16 mouse cellular contexts compared by ENCODE assay signal in genomic region chr4:149511221-149511646, GRCm38 (mm10). TPM values are rescaled to one million over a fixed set of nuclear protein-coding genes. Genes with fewer than 3 reads are reported as not detected.
DNase-seq lines count a peak whose midpoint lies in the region; ATAC-seq lines count a peak whose summit lies in the region.
"Had no signal": no experiment of that assay in that cellular context is flagged by ENCODE, and none has a peak within 500 bp of the region (broad histone marks: within the 10 kb centered on the region; RNA-seq: fewer than 3 reads in every experiment).

No protein-coding gene starts in this region.

- no peaks in the 10 kb centered on the region for H3K4me1 ChIP-seq in hindbrain, embryonic 12.5 days
- H3K4me1 ChIP-seq in hindbrain, embryonic 14.5 days (replicated peaks; ENCODE audit: control insufficient read depth, insufficient read depth, low read length) = no peaks in the 10 kb centered on the region
- 0 out of 2 replicates have a peak, but pooled peaks cover 5% of the 10 kb centered on the region for H3K4me1 ChIP-seq in midbrain, embryonic 15.5 days
- H3K4me1 ChIP-seq in midbrain, embryonic 16.5 days (ENCODE audit: control insufficient read depth, insufficient read depth, low read length) = peaks cover 3% of the 10 kb centered on the region; the same call in 1 of the 2 replicates
- peaks cover 16% of the 10 kb centered on the region for H3K4me1 ChIP-seq in lung, embryonic 15.5 days
- no peaks in the 10 kb centered on the region for H3K4me1 ChIP-seq in intestine, embryonic 15.5 days (replicated peaks)
- H3K4me1 ChIP-seq: embryonic facial prominence, embryonic 15.5 days had no signal

- no peak overlapping the region for H3K4me3 ChIP-seq in hindbrain, embryonic 12.5 days
- H3K4me3 ChIP-seq in hindbrain, embryonic 14.5 days (replicated peaks; ENCODE audit: low read length) = no peak overlapping the region
- H3K4me3 ChIP-seq in midbrain, embryonic 15.5 days = no peak overlapping the region
- H3K4me3 ChIP-seq in midbrain, embryonic 16.5 days (ENCODE audit: low read depth, low read length) = no peak overlapping the region
- H3K4me3 ChIP-seq in lung, embryonic 15.5 days = no peak overlapping the region
- H3K4me3 ChIP-seq in intestine, embryonic 15.5 days (replicated peaks) = no peak overlapping the region
- H3K4me3 ChIP-seq: embryonic facial prominence, embryonic 15.5 days had no signal

- 49% methylated on average over 6 of the region's 6 CpGs for WGBS in hindbrain, embryonic 12.5 days
- 36% methylated on average over 6 of the region's 6 CpGs for WGBS in hindbrain, embryonic 14.5 days
- 40% methylated on average over 6 of the region's 6 CpGs for WGBS in midbrain, embryonic 15.5 days
- WGBS in midbrain, embryonic 16.5 days = 38% methylated on average over 6 of the region's 6 CpGs
- WGBS in lung, embryonic 15.5 days = 23% methylated on average over 6 of the region's 6 CpGs
- 50% methylated on average over 6 of the region's 6 CpGs for WGBS in intestine, embryonic 15.5 days

- no peak overlapping the region for H3K4me2 ChIP-seq in hindbrain, embryonic 12.5 days (replicated peaks)
- H3K4me2 ChIP-seq in hindbrain, embryonic 14.5 days (replicated peaks) = no peak overlapping the region
- H3K4me2 ChIP-seq in midbrain, embryonic 15.5 days = no peak overlapping the region
- no peak overlapping the region for H3K4me2 ChIP-seq in midbrain, embryonic 16.5 days (ENCODE audit: low read length)
- no peak overlapping the region for H3K4me2 ChIP-seq in lung, embryonic 15.5 days
- no peak overlapping the region for H3K4me2 ChIP-seq in intestine, embryonic 15.5 days (replicated peaks)
- H3K4me2 ChIP-seq: embryonic facial prominence, embryonic 15.5 days had no signal

- no peaks in the 10 kb centered on the region for H3K9me3 ChIP-seq in hindbrain, embryonic 12.5 days (replicated peaks)
- H3K9me3 ChIP-seq in hindbrain, embryonic 14.5 days (ENCODE audit: control insufficient read depth, low read length) = no peaks in the 10 kb centered on the region
- no peaks in the 10 kb centered on the region for H3K9me3 ChIP-seq in midbrain, embryonic 15.5 days
- H3K9me3 ChIP-seq in midbrain, embryonic 16.5 days (replicated peaks; ENCODE audit: control insufficient read depth, low read length, poor library complexity, severe bottlenecking) = no peaks in the 10 kb centered on the region
- no peaks in the 10 kb centered on the region for H3K9me3 ChIP-seq in lung, embryonic 15.5 days
- H3K9me3 ChIP-seq in intestine, embryonic 15.5 days = no peaks in the 10 kb centered on the region
- H3K9me3 ChIP-seq: embryonic facial prominence, embryonic 15.5 days had no signal

- peak overlapping the region; percentile 64 for H3K27ac ChIP-seq in hindbrain, embryonic 12.5 days
- H3K27ac ChIP-seq in hindbrain, embryonic 14.5 days = no peak overlapping the region
- H3K27ac ChIP-seq in midbrain, embryonic 15.5 days = peak overlapping the region; percentile 59; the same call in 1 of the 2 replicates
- no peak overlapping the region for H3K27ac ChIP-seq in midbrain, embryonic 16.5 days (ENCODE audit: low read length)
- H3K27ac ChIP-seq in lung, embryonic 15.5 days = peak overlapping the region; percentile 66
- no peak overlapping the region for H3K27ac ChIP-seq in intestine, embryonic 15.5 days
- H3K27ac ChIP-seq: embryonic facial prominence, embryonic 15.5 days; macrophage had no signal

- H3K36me3 ChIP-seq in hindbrain, embryonic 12.5 days = no peaks in the 10 kb centered on the region
- H3K36me3 ChIP-seq in hindbrain, embryonic 14.5 days (replicated peaks; ENCODE audit: control insufficient read depth, insufficient read depth) = no peaks in the 10 kb centered on the region
- no peaks in the 10 kb centered on the region for H3K36me3 ChIP-seq in midbrain, embryonic 15.5 days (replicated peaks)
- H3K36me3 ChIP-seq in midbrain, embryonic 16.5 days (ENCODE audit: control insufficient read depth, insufficient read depth, low read length) = no peaks in the 10 kb centered on the region
- H3K36me3 ChIP-seq in lung, embryonic 15.5 days = no peaks in the 10 kb centered on the region
- no peaks in the 10 kb centered on the region for H3K36me3 ChIP-seq in intestine, embryonic 15.5 days
- H3K36me3 ChIP-seq: embryonic facial prominence, embryonic 15.5 days had no signal

- no peaks in the 10 kb centered on the region for H3K27me3 ChIP-seq in hindbrain, embryonic 12.5 days
- no peaks in the 10 kb centered on the region for H3K27me3 ChIP-seq in hindbrain, embryonic 14.5 days (ENCODE audit: control insufficient read depth, insufficient read depth, low read length)
- H3K27me3 ChIP-seq in midbrain, embryonic 15.5 days (replicated peaks) = no peaks in the 10 kb centered on the region
- H3K27me3 ChIP-seq in midbrain, embryonic 16.5 days (ENCODE audit: control insufficient read depth, insufficient read depth, low read depth, low read length) = no peaks in the 10 kb centered on the region
- H3K27me3 ChIP-seq in lung, embryonic 15.5 days = no peaks in the 10 kb centered on the region
- no peaks in the 10 kb centered on the region for H3K27me3 ChIP-seq in intestine, embryonic 15.5 days (replicated peaks)
- H3K27me3 ChIP-seq: embryonic facial prominence, embryonic 15.5 days had no signal

- ATAC-seq in hindbrain, embryonic 12.5 days (ENCODE audit: low FRiP score) = no peak
- no peak for ATAC-seq in hindbrain, embryonic 14.5 days (ENCODE audit: low FRiP score)
- no peak; the same call in 1 of the 2 replicates for ATAC-seq in midbrain, embryonic 15.5 days (replicated peaks)
- no peak for ATAC-seq in midbrain, embryonic 16.5 days
- peak; percentile 67; the same call in 1 of the 2 replicates for ATAC-seq in lung, embryonic 15.5 days (ENCODE audit: borderline replicate concordance, extremely low read depth, low FRiP score, low TSS enrichment)
- ATAC-seq in cerebellum, adult (ENCODE audit: insufficient number of reproducible peaks, low FRiP score, low TSS enrichment) = no peak
- no peak for ATAC-seq in intestine, embryonic 15.5 days

- no peak for DNase-seq in hindbrain, embryonic 14.5 days (ENCODE audit: low spot score)
- no peak for DNase-seq in spleen, postnatal 10 days (ENCODE audit: low spot score in 2 of 2)
- DNase-seq: cerebellum, adult 11-12 months; heart, adult 11 months; heart, postnatal 36 days; kidney, adult 2 months had no signal

- H3K9ac ChIP-seq in hindbrain, embryonic 12.5 days = no peak overlapping the region
- no peak overlapping the region for H3K9ac ChIP-seq in hindbrain, embryonic 14.5 days
- no peak overlapping the region for H3K9ac ChIP-seq in midbrain, embryonic 15.5 days
- no peak overlapping the region for H3K9ac ChIP-seq in midbrain, embryonic 16.5 days (ENCODE audit: low read depth, low read length)
- H3K9ac ChIP-seq in lung, embryonic 15.5 days = no peak overlapping the region
- no peak overlapping the region for H3K9ac ChIP-seq in intestine, embryonic 15.5 days
- H3K9ac ChIP-seq: embryonic facial prominence, embryonic 15.5 days had no signal

RNA-seq across cellular contexts. Expression of gene Ctnnbip1, which starts 6.8 kb away (rescaled TPM):
- polyA plus RNA-seq in hindbrain, embryonic 12.5 days (2016; fragmentation: Nextera tagmentation; extraction: Ambion mirVana) = 79.0 and 87.1 TPM in 2 replicates
- 99.0 and 100 TPM in 2 replicates for polyA plus RNA-seq in hindbrain, embryonic 14.5 days (2014; fragmentation: Nextera tagmentation; extraction: Ambion mirVana)
- 99.5 and 106 TPM in 2 replicates for polyA plus RNA-seq in midbrain, embryonic 15.5 days (2015; fragmentation: Nextera tagmentation; extraction: Ambion mirVana)
- 111 TPM in 2 replicates for polyA plus RNA-seq in midbrain, embryonic 16.5 days (2015; fragmentation: Nextera tagmentation; extraction: Ambion mirVana)
- polyA plus RNA-seq in lung, embryonic 15.5 days (2015; fragmentation: Nextera tagmentation; extraction: Ambion mirVana) = 57.9 and 61.0 TPM in 2 replicates
- polyA plus RNA-seq in intestine, embryonic 15.5 days (2015; fragmentation: Nextera tagmentation; extraction: Ambion mirVana) = 41.7 and 43.8 TPM in 2 replicates

RNA-seq across cellular contexts. Expression of gene Lzic, which starts 26.2 kb away (rescaled TPM):
- 46.7 and 46.8 TPM in 2 replicates for polyA plus RNA-seq in hindbrain, embryonic 12.5 days (2016; fragmentation: Nextera tagmentation; extraction: Ambion mirVana)
- 49.9 and 52.5 TPM in 2 replicates for polyA plus RNA-seq in hindbrain, embryonic 14.5 days (2014; fragmentation: Nextera tagmentation; extraction: Ambion mirVana)
- polyA plus RNA-seq in midbrain, embryonic 15.5 days (2015; fragmentation: Nextera tagmentation; extraction: Ambion mirVana) = 36.6 and 39.9 TPM in 2 replicates
- polyA plus RNA-seq in midbrain, embryonic 16.5 days (2015; fragmentation: Nextera tagmentation; extraction: Ambion mirVana) = 39.8 and 43.1 TPM in 2 replicates
- 44.8 and 47.4 TPM in 2 replicates for polyA plus RNA-seq in lung, embryonic 15.5 days (2015; fragmentation: Nextera tagmentation; extraction: Ambion mirVana)
- 36.3 and 39.9 TPM in 2 replicates for polyA plus RNA-seq in intestine, embryonic 15.5 days (2015; fragmentation: Nextera tagmentation; extraction: Ambion mirVana)

RNA-seq across cellular contexts. Expression of gene Nmnat1, which starts 26.2 kb away (rescaled TPM):
- 12.1 and 13.8 TPM in 2 replicates for polyA plus RNA-seq in hindbrain, embryonic 12.5 days (2016; fragmentation: Nextera tagmentation; extraction: Ambion mirVana)
- polyA plus RNA-seq in hindbrain, embryonic 14.5 days (2014; fragmentation: Nextera tagmentation; extraction: Ambion mirVana) = 7.5 and 8.2 TPM in 2 replicates
- 7.2 and 7.9 TPM in 2 replicates for polyA plus RNA-seq in midbrain, embryonic 15.5 days (2015; fragmentation: Nextera tagmentation; extraction: Ambion mirVana)
- 5.9 and 8.1 TPM in 2 replicates for polyA plus RNA-seq in midbrain, embryonic 16.5 days (2015; fragmentation: Nextera tagmentation; extraction: Ambion mirVana)
- 10.9 and 11.2 TPM in 2 replicates for polyA plus RNA-seq in lung, embryonic 15.5 days (2015; fragmentation: Nextera tagmentation; extraction: Ambion mirVana)
- polyA plus RNA-seq in intestine, embryonic 15.5 days (2015; fragmentation: Nextera tagmentation; extraction: Ambion mirVana) = 13.3 TPM in 2 replicates

RNA-seq across cellular contexts. Expression of gene Tmem274, which starts 34.1 kb away (rescaled TPM):
- polyA plus RNA-seq in hindbrain, embryonic 12.5 days (2016; fragmentation: Nextera tagmentation; extraction: Ambion mirVana) = 0.37 and 0.40 TPM in 2 replicates
- 0.37 TPM in 1 of 2 replicates, not detected in the other for polyA plus RNA-seq in hindbrain, embryonic 14.5 days (2014; fragmentation: Nextera tagmentation; extraction: Ambion mirVana)
- polyA plus RNA-seq in midbrain, embryonic 15.5 days (2015; fragmentation: Nextera tagmentation; extraction: Ambion mirVana) = not detected in 2 replicates
- polyA plus RNA-seq in midbrain, embryonic 16.5 days (2015; fragmentation: Nextera tagmentation; extraction: Ambion mirVana) = not detected in 2 replicates
- polyA plus RNA-seq in lung, embryonic 15.5 days (2015; fragmentation: Nextera tagmentation; extraction: Ambion mirVana) = 0.34 and 0.55 TPM in 2 replicates
- 0.38 TPM in 1 of 2 replicates, not detected in the other for polyA plus RNA-seq in intestine, embryonic 15.5 days (2015; fragmentation: Nextera tagmentation; extraction: Ambion mirVana)
- polyA plus RNA-seq: cortical plate, adult 2 months; kidney, adult 2 months; macrophage; spleen, adult 2 months had no signal

RNA-seq across cellular contexts. Expression of gene Rbp7, which starts 56.5 kb away (rescaled TPM):
- polyA plus RNA-seq in hindbrain, embryonic 12.5 days (2016; fragmentation: Nextera tagmentation; extraction: Ambion mirVana) = not detected in 2 replicates
- not detected in 2 replicates for polyA plus RNA-seq in hindbrain, embryonic 14.5 days (2014; fragmentation: Nextera tagmentation; extraction: Ambion mirVana)
- 0.99 TPM in 1 of 2 replicates, not detected in the other for polyA plus RNA-seq in midbrain, embryonic 15.5 days (2015; fragmentation: Nextera tagmentation; extraction: Ambion mirVana)
- polyA plus RNA-seq in midbrain, embryonic 16.5 days (2015; fragmentation: Nextera tagmentation; extraction: Ambion mirVana) = 0.43 TPM in 1 of 2 replicates, not detected in the other
- polyA plus RNA-seq in lung, embryonic 15.5 days (2015; fragmentation: Nextera tagmentation; extraction: Ambion mirVana) = 2.7 and 3.6 TPM in 2 replicates
- polyA plus RNA-seq in intestine, embryonic 15.5 days (2015; fragmentation: Nextera tagmentation; extraction: Ambion mirVana) = 1.6 and 1.8 TPM in 2 replicates
- polyA plus RNA-seq: macrophage; spleen, adult 2 months had no signal

Comparison
In these comparisons a context has a peak if more than half of its experiments do, and no peak if none do; other contexts are left out.
1. H3K27ac ChIP-seq: peak in hindbrain, embryonic 12.5 days (single experiment), midbrain, embryonic 15.5 days (single experiment) and lung, embryonic 15.5 days (single experiment); none in hindbrain, embryonic 14.5 days (single experiment), midbrain, embryonic 16.5 days (single experiment) and intestine, embryonic 15.5 days (single experiment).